Mouse (Mus musculus) lung, adult 2 months (tissue): ENCODE measurements around the gene Tnnt3. TPM values are rescaled to one million over a fixed set of nuclear protein-coding genes. Genes with fewer than 3 reads are reported as not detected.

ENCODE experiments used
- DNase-seq: peaks from one replicate; pipeline ENCODE4 v3.0.0; 2022
- H3K4me1 ChIP-seq: fragments of 200-500 bp; 2 replicates; pipeline ENCODE4 v1.6.1; 2011; ENCODE audit warnings: low read length; ENCODE audit not compliant: control insufficient read depth, insufficient read depth
- H3K4me3 ChIP-seq: fragments of 200-500 bp; replicated peaks from 2 replicates; pipeline ENCODE3; 2011; ENCODE audit warnings: low read depth, mild to moderate bottlenecking, control low read depth, low read length; ENCODE audit errors: extremely low read depth
- CTCF ChIP-seq: fragments of 200-500 bp; IDR thresholded peaks from 2 replicates; pipeline ENCODE4 v1.5.1; 2011; ENCODE audit warnings: mild to moderate bottlenecking, low read length, control low read depth; ENCODE audit not compliant: insufficient read depth
- POLR2A ChIP-seq: fragments of 200-500 bp; IDR thresholded peaks from 2 replicates; pipeline ENCODE4 v1.6.1; 2011; ENCODE audit warnings: low read depth, mild to moderate bottlenecking, control low read depth, low read length, borderline replicate concordance; ENCODE audit errors: extremely low read depth
- WGBS: fragments of 180-500 bp; shearing (Covaris S2); methylation state at CpG from one replicate; pipeline ENCODE4 v1.1.7; 2018; 5-methylcytosine and 5-hydroxymethylcytosine counted together
- polyA plus RNA-seq: library from polyadenylated mRNA; depleted of rRNA; stranded (reverse); fragments of >200 nt; gene quantifications from 2 replicates; pipeline ENCODE4 v1.2.3, GENCODE M21; 2012

Gene Tnnt3
- polyA plus RNA-seq, 1 experiment: 64.7 TPM

DNA sequence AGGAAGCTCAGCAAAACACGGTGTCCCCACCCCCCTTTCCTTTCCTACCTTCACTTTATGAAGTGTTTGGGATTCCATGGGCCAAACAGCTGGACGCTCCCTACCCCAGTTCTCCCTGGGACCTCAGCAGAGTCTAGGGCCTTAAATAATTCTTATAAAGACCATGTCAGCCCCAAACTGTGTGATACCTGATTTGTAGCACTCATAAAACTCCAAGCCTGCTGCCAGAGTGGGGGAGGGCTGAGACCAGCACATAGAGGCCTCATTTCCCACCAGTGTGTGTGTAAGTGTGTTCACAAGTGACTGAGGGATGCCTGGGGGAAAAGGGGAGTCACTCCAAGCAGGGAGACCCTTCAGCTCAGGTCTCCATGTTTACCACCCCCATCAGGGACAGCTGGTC is 49.2 kb downstream of the Tnnt3 start:
- TF ChIP-seq CTCF: no peak
- TF ChIP-seq POLR2A: no peak
- no peak overlapping the region for H3K4me3 ChIP-seq
- WGBS: 46% methylated on average over 2 of the region's 2 CpGs
- no peaks in the 10 kb centered on the region for H3K4me1 ChIP-seq
- DNase-seq: no peak

DNA sequence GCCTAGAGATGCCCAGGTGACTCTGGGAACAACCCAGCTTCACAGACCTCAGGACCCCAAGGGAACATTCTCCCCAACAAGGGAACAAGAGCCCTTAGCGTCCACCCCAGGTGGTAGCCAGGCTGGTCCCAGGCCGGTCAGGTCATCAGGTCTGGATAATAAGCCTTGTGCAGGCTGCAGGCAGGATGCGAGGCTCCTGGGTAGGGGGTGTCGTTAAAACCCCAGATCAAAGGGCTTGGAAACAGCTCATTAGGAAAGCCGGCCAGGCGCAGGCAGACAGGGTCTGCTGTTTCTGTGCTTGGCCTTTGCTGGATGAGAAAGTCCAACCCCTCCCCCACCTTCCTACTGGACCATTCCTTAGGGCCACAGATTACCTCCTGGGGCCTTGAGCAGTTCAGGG is 50.1 kb downstream of the Tnnt3 start:
- no peak for TF ChIP-seq CTCF
- no peak for TF ChIP-seq POLR2A
- H3K4me3 ChIP-seq: no peak overlapping the region
- DNase-seq: no peak
- H3K4me1 ChIP-seq: no peaks in the 10 kb centered on the region
- 81% methylated on average over 6 of the region's 6 CpGs for WGBS

DNA sequence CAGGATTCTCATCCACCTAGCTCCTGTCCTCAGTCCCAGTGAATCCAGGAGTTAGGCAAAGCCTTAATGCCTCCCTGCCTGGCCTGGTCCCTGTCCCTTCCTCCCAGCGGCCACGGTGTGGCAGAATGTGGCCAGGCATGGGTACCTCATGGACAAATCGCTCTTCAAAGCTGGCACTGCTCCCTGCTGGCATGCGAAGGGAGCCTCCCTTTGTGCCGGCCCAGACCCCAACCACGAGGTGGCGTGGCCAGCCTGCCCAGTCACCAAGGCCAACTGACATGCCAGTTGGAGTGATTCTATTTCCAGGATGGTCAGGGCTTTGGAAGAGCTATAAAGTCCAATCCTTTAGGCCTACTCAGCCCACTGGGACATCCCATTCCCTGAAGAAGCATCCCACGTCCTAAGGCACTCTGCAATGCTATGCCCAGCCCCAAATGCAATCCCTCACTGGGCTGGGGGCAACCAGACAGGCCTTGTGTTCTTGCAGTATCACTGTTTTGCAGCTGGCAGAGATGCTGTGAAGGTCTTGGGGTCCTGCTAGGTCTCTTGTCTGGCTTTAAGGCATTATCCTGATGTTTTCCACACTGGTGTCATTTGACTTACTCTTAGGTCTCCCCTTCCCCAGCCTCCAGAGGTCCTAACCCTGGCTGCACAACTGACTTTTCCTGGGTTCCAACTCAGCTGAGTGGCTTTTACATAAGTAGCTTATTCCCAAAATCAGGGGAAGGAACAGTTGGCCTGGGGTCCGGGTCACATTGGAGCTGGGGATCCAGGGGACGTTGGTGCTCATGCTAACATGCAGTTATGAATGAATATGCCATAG is 51.5 kb downstream of the Tnnt3 start:
- 69% methylated on average over 10 of the region's 10 CpGs for WGBS
- no peak for DNase-seq

DNA sequence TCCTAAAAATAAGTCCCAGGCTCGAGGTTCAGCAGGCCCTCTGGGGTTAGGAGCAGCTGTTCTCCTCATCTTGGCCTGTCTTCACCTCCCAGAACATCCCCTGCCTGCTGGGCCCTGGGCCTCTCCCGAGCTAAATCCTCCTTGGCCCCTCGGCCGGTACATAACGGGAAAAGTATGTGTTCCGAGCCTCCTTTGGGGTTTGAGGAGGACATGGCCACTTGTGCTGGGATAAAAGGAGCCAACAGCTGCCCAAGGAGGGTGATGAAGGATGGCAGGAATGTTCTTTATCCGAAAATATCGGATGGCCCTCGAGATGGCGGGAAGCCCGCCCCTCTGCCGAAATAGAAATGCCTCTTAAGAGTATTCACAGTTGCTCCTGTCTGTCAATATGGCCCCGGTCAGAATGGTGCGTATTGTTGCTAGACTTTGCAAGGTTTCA is 52.3 kb downstream of the Tnnt3 start:
- TF ChIP-seq POLR2A: no peak
- TF ChIP-seq CTCF: no peak
- WGBS: 72% methylated on average over 14 of the region's 14 CpGs
- Histone ChIP-seq H3K4me1 (no peaks in the 10 kb centered on the region), H3K4me3 (no peak overlapping the region)
- no peak for DNase-seq

More for the DNA sequence above, 51.5 kb downstream of the Tnnt3 start:
- no peak overlapping the region for H3K4me3 ChIP-seq
- TF ChIP-seq CTCF (no peak), POLR2A (no peak)
- H3K4me1 ChIP-seq: no peaks in the 10 kb centered on the region

DNA sequence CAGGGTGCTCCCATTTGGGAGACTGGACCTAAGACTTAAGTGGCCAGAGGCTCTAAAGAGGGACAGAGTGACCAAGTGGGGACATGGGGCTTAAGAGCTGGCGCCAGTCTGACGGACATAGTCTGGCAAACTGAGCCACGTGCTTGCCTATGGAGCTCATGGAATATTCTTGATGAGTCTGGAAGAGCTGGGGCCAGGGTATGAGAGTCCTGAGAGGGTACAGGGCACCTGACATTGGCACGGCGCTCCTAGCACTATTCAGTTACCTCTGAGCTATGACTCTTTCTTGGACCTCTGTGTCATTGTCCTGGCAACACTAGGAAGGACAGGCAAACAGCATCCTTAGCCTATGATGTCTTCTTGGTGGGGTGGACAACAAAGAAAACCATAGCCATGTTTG is 53.1 kb downstream of the Tnnt3 start:
- Histone ChIP-seq H3K4me3 (no peak overlapping the region), H3K4me1 (no peaks in the 10 kb centered on the region)
- WGBS: 89% methylated on average over 5 of the region's 5 CpGs
- DNase-seq: no peak
- no peak for TF ChIP-seq CTCF
- no peak for TF ChIP-seq POLR2A

DNA sequence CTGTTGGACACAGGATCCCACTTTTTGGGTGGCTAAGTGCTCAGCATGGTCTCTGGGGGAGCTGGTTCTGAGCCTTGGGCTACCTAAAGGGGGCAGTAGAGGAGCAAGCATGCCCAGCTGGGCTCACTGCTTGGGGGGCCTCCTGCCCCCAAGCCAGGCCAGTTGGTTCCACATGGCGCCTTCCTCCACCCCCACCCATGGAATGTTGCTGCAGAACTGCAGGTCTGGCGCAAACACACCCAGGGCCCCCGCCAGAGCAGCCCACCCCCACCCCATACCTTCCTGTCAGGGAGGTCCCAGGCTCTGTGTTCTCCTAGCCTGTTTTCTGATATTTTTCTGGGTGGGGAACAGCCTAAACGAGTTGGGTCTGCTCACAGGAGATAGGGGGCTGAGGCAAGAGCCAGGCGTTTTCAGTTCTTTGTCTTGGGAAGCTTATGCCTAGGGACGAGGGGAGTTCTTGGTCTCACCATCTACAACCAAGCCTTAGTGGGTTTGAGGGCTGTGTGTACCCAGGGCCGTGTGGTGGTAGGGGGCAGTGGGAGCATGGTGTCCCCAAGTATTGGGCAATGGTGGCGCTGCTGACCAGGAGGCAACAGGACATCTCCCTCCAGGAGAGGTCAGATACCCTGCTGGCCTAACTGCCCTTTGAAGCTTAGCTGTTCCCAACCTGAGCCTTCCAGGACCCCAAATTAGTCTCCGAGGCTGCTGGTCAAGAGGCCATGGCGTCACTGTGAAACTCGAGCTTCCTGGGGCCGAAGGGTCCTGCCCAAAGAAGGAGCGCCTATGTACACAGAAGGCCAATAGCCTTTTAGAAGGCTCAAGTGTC is 54.2 kb downstream of the Tnnt3 start:
- 64% methylated on average over 13 of the region's 13 CpGs for WGBS
- no peak for DNase-seq
- TF ChIP-seq POLR2A: no peak
- TF ChIP-seq CTCF: no peak
- H3K4me3 ChIP-seq: no peak overlapping the region
- H3K4me1 ChIP-seq: no peaks in the 10 kb centered on the region

DNA sequence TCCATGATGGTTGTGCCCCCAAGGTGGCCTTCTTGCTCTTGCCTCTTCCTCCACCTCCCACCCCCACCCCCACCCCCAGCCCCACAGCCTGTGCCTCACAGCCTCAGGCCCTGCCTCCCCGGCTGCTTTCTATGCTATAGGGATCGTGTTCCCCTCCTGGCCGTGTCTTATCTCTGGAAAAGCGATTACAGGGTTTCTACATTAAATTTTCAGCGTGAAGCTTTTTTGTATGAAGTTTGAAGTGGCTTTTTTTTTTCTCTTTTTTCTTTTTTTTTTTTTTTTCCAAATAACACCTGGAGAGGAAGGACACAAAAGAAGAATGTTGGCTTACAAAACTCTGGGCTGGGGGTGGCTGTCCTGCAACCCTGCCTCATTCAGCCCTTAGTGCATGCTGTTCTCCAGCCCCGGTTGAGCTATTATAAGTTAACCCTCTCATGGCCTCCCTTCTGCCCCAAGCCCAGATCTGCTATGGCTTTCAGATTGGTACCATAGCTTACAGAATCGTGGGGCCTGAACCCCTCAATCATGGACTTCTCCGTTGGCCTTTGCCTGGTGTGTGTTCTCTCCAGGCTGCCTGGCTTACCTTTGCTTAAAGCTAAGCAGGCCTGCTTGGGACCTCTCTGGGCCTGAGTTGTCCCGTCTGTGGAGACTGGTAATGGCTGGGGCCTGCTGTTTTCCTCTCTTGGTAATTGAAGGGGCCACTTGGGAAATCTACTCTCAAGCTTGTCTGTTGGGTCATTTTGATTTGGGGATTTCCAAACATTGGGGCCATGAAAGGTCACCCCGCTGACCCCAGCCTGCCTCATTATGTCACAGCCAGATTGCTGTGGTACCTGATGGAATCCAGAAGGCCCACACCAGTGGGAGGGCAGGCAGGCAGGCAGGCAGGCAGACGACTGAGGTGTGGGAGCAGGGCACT is 55.0 kb downstream of the Tnnt3 start:
- no peak for DNase-seq
- Histone ChIP-seq H3K4me1 (no peaks in the 10 kb centered on the region), H3K4me3 (no peak overlapping the region)
- TF ChIP-seq POLR2A (no peak), CTCF (no peak)
- 59% methylated on average over 11 of the region's 11 CpGs for WGBS

DNA sequence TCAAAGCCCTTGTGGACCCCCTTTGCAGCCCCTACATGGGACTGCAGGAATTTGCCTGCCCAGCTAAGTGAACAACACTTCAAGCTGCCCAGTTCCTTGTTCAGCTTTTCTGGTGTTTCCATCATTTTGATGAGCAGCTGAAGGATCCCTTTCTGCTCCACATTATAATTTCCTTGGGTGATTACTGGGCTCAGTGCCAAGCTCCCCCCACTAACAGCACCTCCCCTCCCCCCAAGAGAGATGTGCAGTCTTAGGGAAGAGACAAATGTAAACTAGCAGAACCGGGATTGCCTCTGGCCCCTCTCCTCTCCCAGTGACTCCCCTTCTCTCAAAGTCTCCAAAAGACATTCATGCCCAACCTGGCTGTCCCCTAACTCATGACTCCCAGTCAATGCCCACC is 56.0 kb downstream of the Tnnt3 start:
- no peak for DNase-seq
- TF ChIP-seq POLR2A (no peak), CTCF (no peak)

DNA sequence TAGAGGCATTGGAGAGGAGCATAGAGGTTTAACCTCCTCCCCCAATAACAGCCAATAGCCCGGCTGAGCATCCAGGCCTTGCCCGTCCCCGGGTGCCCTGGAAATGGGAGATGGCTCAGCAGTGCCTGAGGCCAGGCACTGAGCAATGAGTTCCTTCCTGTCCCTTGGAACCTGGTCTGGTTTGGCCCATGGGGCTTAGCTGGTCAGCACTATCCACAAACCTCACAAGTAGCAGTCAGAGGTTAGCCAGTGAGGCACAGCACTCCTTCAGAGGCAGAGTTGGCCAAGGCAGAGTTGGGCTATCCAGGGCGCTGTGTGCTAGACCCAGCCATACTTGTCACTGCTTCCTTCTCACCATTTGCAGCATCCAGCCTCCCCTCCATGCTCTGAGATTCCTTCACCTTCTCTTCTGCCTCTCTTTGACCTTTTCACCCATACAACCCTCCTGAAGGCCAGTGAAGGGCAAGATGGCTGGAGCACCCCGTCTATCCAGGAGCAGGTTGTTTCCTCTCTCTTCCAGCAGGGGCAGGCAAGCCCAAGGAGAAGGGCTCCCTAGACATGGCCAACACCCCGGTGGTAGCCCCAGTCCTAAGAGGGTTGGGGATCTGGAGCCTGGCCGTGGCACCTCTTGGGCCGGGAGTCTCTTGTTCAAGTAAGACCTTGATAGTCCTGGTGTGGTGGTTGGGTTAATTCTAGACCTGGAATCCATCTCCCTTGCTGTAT is 56.9 kb downstream of the Tnnt3 start:
- no peak for TF ChIP-seq CTCF
- TF ChIP-seq POLR2A: no peak
- 80% methylated on average over 8 of the region's 8 CpGs for WGBS
- Histone ChIP-seq H3K4me1 (no peaks in the 10 kb centered on the region), H3K4me3 (no peak overlapping the region)
- DNase-seq: no peak

More for the DNA sequence above, 56.0 kb downstream of the Tnnt3 start:
- Histone ChIP-seq H3K4me3 (no peak overlapping the region), H3K4me1 (no peaks in the 10 kb centered on the region)
- WGBS: 19% methylated on average over 1 of the region's 1 CpGs
